Mouse (Mus musculus): ENCODE measurements around the gene Washc4.
"Not testable (repeated sequence)": the region's sequence is repeated elsewhere in the genome, so short reads cannot be mapped to it uniquely, and the experiment has no call there.

Gene Washc4

DNA sequence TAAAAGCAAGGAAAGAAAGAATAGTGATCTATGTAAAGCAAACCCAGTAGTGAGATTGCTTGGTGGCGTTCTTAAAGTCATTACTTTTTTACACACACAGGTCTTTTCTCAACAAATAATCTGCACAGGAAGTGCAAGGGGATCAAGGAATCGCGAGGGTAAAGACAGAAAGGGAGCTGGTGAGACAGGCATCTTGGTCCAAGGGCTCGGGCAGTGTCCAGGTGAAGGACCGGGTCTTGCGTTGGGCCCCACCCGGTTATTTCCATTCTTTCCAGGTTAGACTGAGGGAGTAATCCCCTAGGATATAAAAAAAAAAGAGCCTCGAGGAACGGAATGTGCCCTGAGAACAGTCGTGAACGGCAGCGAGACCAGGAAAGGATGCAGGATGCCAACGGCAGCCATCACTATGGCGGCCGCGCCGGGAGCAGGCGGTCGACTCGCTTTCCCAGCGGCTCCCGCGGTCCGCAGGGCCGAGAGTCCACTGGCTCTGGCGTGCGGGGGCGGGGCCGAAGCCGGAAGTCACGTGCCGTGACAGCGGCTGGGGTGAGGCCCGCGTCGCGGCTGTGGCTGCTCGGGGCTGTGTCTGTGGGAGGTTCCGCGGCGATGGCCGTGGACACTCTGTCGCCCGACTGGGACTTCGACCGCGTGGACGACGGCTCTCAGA is at the start of gene Washc4:
Gene Washc4 (plus strand): TSS at position 314 of the 664 bp plus-strand sequence.
- peak; percentile 87 for DNase-seq (ENCODE audit: low spot score)

GRCm38 (mm10) chr10:83497321-83497720 is 46.2 kb upstream of the Washc4 start:
- no peak for DNase-seq (ENCODE audit: low spot score)

GRCm38 (mm10) chr10:83508962-83509660 is 34.4 kb upstream of the Washc4 start:
- no peak for DNase-seq (ENCODE audit: low spot score)

GRCm38 (mm10) chr10:83511304-83511703 is 32.2 kb upstream of the Washc4 start:
- no peak for DNase-seq (ENCODE audit: low spot score)

DNA sequence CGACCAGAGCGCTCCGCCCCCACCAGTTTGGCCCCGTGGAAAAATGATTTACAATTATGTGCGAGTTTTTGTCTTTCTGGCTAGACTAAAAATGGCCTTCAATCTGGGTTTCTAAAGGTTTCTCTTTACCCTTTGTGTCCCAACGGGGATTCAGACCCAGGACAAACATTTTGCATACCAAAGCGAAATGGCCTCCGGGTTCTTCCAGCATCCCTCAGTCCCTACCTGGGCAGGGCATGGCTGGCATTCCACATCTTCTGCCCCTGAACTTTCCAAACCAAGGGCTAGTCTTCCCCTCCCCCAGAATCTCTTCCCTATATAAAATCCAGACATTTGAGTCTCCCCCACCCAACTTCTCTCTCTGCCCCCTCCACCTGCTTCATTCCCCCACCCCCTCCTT is 29.8 kb upstream of the Washc4 start:
- no peak for DNase-seq (ENCODE audit: low spot score)

DNA sequence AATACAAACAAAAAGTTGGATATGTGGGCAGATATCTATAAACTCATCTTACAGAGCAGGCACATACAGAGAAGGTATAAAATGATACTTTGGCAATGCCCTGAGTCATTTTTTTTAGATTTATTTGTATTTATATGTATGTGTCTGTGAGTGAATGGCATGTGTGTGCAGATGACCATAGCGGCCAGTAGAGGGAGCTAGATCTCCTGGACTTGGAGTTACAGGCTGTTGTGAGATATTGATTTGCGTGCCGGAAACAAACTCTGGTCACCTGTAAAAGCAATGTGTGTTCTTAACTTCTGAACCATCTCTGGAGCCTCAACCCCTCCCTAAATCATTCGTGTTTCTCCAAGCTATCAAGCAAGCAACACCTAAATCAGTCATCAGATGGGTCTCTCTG is 22.6 kb upstream of the Washc4 start:
- DNase-seq (ENCODE audit: low spot score) = no peak

GRCm38 (mm10) chr10:83524238-83524637 is 19.3 kb upstream of the Washc4 start:
- DNase-seq (ENCODE audit: low spot score) = not testable (repeated sequence)

GRCm38 (mm10) chr10:83530384-83530967 is 13.1 kb upstream of the Washc4 start:
- no peak for DNase-seq (ENCODE audit: low spot score)

DNA sequence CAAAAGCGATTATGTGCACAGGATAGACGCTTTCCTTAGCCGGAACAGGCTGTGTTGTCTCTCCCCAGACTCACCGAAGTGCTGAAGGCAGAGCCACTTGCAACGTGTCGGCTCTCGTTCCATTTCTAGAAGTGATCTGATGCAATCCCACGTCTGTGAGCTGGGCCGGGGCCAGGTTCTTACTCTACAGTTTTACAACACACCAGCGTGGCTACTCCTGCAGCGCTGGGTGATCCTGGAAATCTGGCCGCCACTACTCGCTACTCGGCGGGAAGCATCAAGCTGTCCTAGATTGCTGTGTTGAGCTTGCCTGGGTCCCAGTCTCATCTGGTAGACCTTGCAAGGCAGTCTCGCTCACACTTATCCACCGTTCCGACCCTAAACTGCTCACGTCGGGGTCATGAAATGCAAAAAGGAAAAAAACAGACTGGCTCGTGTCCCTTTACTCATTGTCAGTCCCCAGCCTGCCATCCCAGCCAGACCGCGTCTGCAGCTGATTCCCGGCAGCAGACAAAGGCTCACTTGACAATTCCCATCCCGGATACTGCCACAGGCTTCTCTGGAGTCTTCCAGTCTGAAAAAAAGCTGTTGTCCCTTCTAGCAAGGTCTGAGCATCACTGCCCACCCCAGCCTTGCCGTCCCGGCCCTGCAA is 10.2 kb upstream of the Washc4 start:
- DNase-seq (ENCODE audit: low spot score) = no peak

- peak; percentile 31 for DNase-seq (ENCODE audit: low spot score)
These were observed 9.7 kb upstream of the Washc4 start, which contains the start of gene Aldh1l2 for GRCm38 (mm10) chr10:83533910-83534283. Gene Aldh1l2 (minus strand): TSS chr10:83534140.

DNA sequence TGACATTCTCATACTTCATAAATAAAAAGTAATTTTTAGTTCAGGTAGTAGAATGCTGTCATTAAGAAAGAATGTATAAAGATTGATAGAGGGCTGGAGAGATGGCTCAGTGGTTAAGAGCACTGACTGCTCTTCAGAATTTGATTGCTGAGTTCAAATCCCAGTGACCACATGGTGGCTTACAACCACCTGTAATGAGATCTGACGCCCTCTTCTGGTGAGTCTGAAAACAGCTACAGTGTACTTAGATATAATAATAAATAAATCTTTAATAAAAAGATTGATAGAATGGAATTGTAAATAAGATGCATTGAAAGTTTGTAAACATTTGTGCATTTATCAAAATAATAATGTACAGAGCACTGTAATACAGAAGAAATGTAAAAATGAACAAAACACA is 7.1 kb upstream of the Washc4 start:
- DNase-seq (ENCODE audit: low spot score) = no peak

- DNase-seq (ENCODE audit: low spot score) = no peak
These were observed 4.1 kb upstream of the Washc4 start for GRCm38 (mm10) chr10:83539311-83539980.

GRCm38 (mm10) chr10:83540092-83540491 is 3.5 kb upstream of the Washc4 start:
- DNase-seq (ENCODE audit: low spot score) = no peak

- DNase-seq (ENCODE audit: low spot score) = no peak
These were observed 1.3 kb upstream of the Washc4 start for GRCm38 (mm10) chr10:83542241-83542640.

- peak; percentile 24 for DNase-seq (ENCODE audit: low spot score)
These were observed 539 bp downstream of the Washc4 start for GRCm38 (mm10) chr10:83544103-83544479.

DNA sequence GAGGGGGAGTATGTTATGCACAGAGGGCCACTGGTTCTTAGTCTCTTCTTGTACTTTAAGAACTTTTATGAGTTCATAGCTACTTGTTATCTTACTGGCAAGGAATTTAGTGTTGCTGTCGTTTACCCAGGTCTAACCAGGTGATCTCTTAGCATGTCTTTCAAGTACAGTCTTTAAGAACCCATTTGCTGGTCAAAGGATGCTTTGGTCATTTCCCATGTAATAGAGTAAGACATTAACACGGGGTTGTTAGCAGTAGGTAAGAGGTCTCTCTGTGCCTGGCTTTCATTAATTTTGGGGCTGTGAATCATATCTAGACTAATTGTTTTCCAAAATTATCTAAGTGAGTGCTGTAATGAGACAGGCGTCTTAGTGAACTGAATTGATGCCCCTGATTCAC is 1.8 kb downstream of the Washc4 start:
- DNase-seq (ENCODE audit: low spot score) = no peak

- DNase-seq (ENCODE audit: low spot score) = no peak
These were observed 19.5 kb downstream of the Washc4 start for GRCm38 (mm10) chr10:83563005-83563404.

- no peak for DNase-seq (ENCODE audit: low spot score)
These were observed 22.2 kb downstream of the Washc4 start for GRCm38 (mm10) chr10:83565449-83566441.

DNA sequence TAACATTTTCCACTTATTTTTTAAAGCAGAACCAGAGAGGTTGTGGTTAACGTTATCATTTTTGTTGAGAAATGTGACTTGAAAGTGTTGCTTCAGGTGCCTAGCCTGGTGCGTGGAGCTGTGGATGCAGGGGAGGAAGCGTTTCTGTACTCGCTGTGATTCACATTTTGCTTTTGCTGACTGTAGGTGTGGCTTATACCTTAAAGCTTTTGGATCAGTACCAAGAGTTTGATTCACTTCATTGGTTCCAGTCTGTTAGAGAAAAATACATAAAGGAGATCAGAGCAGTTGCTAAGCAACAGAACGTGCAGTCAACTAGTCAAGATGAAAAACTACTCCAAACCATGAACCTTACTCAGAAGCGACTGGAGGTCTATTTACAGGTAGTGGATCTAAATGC is 47.2 kb downstream of the Washc4 start:
- no peak for DNase-seq (ENCODE audit: low spot score)

DNA sequence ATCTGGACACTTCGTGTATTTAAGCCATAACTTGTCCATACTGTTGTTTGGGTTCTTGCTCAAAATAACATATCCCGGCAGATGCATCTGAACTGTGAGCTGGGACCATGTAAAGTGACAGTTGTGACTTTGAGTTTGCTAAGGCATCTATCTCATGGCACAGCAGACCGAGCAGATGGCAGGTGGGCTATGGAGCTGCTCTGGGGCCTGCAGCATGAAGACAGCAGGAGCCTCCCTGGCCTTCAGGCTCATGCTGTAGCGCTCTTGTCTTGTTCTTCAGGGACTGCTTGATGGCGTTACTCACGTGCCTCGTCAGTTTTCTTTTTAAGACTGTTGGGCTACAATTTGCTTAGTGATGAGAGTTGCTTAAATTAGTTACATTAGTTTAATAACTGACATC is 49.1 kb downstream of the Washc4 start:
- DNase-seq (ENCODE audit: low spot score) = no peak

DNA sequence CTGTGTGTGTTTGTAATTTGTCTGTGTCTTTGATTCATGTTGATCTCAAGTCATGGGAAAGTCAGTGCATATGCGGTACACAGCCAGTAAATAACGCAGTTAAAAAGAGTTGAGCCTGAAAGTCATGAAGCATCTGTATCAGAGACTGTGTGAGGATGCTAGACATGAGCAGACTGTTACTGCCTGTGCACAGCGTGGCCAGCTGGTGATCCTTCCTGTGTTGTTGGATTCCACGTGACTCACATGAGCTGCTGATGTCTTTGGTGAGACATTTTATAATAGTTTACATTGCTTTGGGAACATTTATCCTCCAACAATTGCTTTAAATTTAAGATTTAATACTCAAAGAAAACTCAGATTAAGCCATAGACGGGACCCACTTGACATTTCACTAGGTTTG is 51.0 kb downstream of the Washc4 start:
- no peak for DNase-seq (ENCODE audit: low spot score)
